Mouse (Mus musculus) CH12.LX (cell line): ENCODE results near the gene Exoc6.

Source experiments
- CTCF ChIP-seq, 2 experiments: IDR thresholded peaks in 1 of 2; conservative IDR thresholded peaks in 1 of 2; 2 replicates each; pipeline ENCODE4 v1.5.1; 2011 to 2012; ENCODE audit warnings: low read depth in 2 of 2, low read length in 2 of 2, improper control_type of control experiment in 1 of 2, inconsistent platforms in 1 of 2, mild to moderate bottlenecking in 1 of 2, moderate library complexity in 1 of 2
- E2F4 ChIP-seq: IDR thresholded peaks from 2 replicates; pipeline ENCODE4 v1.6.1; 2011; ENCODE audit warnings: low read depth, low read length, improper control_type of control experiment; ENCODE audit not compliant: insufficient replicate concordance
- ETS1 ChIP-seq: conservative IDR thresholded peaks from 2 replicates; pipeline ENCODE4 v1.6.1; 2012; ENCODE audit warnings: low read depth, mild to moderate bottlenecking, inconsistent platforms, low read length, improper control_type of control experiment, moderate library complexity
- GABPA ChIP-seq: IDR thresholded peaks from 2 replicates; pipeline ENCODE4 v1.6.1; 2012; ENCODE audit warnings: low read depth, low read length, improper control_type of control experiment, inconsistent platforms; ENCODE audit not compliant: insufficient replicate concordance
- JUN ChIP-seq: IDR thresholded peaks from 2 replicates; pipeline ENCODE4 v1.6.1; 2011; ENCODE audit warnings: low read depth, mild to moderate bottlenecking, low read length, improper control_type of control experiment, moderate library complexity; ENCODE audit not compliant: insufficient read depth
- MEF2A ChIP-seq: IDR thresholded peaks from 2 replicates; pipeline ENCODE4 v1.6.1; 2014; ENCODE audit warnings: low read depth, mild to moderate bottlenecking, inconsistent platforms, low read length, improper control_type of control experiment, borderline replicate concordance
- POLR2A ChIP-seq: IDR thresholded peaks from 2 replicates; pipeline ENCODE4 v1.6.1; 2011; ENCODE audit warnings: low read depth, mild to moderate bottlenecking, improper control_type of control experiment, low read length
- RAD21 ChIP-seq: IDR thresholded peaks from 2 replicates; pipeline ENCODE4 v1.6.1; 2011; ENCODE audit warnings: low read depth, mild to moderate bottlenecking, low read length, improper control_type of control experiment, moderate library complexity
- SIN3A ChIP-seq: IDR thresholded peaks from 2 replicates; pipeline ENCODE4 v1.6.1; 2012; ENCODE audit warnings: low read length, improper control_type of control experiment, inconsistent platforms
- UBTF ChIP-seq: IDR thresholded peaks from 2 replicates; pipeline ENCODE4 v1.6.1; 2012; ENCODE audit warnings: low read depth, mild to moderate bottlenecking, inconsistent platforms, low read length, improper control_type of control experiment, moderate library complexity
- USF1 ChIP-seq: IDR thresholded peaks from 2 replicates; pipeline ENCODE4 v1.6.1; 2014; ENCODE audit warnings: low read depth, mild to moderate bottlenecking, inconsistent platforms, low read length, improper control_type of control experiment
- ZC3H11A ChIP-seq: IDR thresholded peaks from 2 replicates; pipeline ENCODE4 v1.6.1; 2012; ENCODE audit warnings: low read depth, mild to moderate bottlenecking, inconsistent platforms, low read length, improper control_type of control experiment
- ZMIZ1 ChIP-seq: IDR thresholded peaks from 2 replicates; pipeline ENCODE4 v1.6.1; 2012; ENCODE audit warnings: low read depth, mild to moderate bottlenecking, inconsistent platforms, low read length, improper control_type of control experiment

GRCm38 (mm10) chr19:37559286-37560079, 9.3 kb downstream of the Exoc6 start:
- TF ChIP-seq MEF2A (no peak), SIN3A (no peak), E2F4 (no peak), GABPA (no peak), ETS1 (no peak), JUN (no peak), CTCF (conservative IDR thresholded peaks at IDR 0.05 in 1 of 2, IDR thresholded peaks at IDR 0.05 in 1 of 2; ENCODE audit: low read depth in 2 of 2, low read length in 2 of 2) (peak; percentile 34 to 67; a peak in 3 of 4 replicates), UBTF (no peak), ZMIZ1 (no peak), ZC3H11A (no peak), POLR2A (no peak), USF1 (no peak), RAD21 (peak; percentile 52)
